Mouse (Mus musculus) bone marrow macrophage, adult 2 months (primary cell): ENCODE results near the gene Ms4a10.

Experiments used
- CTCF ChIP-seq: IDR thresholded peaks from 2 replicates; pipeline ENCODE4 v1.5.1; 2012; ENCODE audit warnings: low read depth, mild to moderate bottlenecking, low read length, moderate library complexity
- POLR2A ChIP-seq: IDR thresholded peaks from 2 replicates; pipeline ENCODE4 v1.6.1; 2012; ENCODE audit warnings: mild to moderate bottlenecking, low read depth, low read length, borderline replicate concordance

- TF ChIP-seq CTCF = peak; percentile 7; the same call in 1 of the 2 replicates
- no peak for TF ChIP-seq POLR2A
Measured at GRCm38 (mm10) chr19:10936077-10936476, 38.4 kb downstream of the Ms4a10 start.
